Mouse (Mus musculus) small intestine, adult 2 months (tissue): ENCODE data around the gene Ptprj.

Experiments used
- CTCF ChIP-seq: fragments of 200-500 bp; IDR thresholded peaks from 2 replicates; pipeline ENCODE4 v1.5.1; 2012; ENCODE audit warnings: low read depth, mild to moderate bottlenecking, control low read depth, inconsistent platforms, low read length, moderate library complexity, mixed read lengths; ENCODE audit not compliant: insufficient replicate concordance, insufficient read length; ENCODE audit errors: extremely low read depth
- POLR2A ChIP-seq: fragments of 200-500 bp; IDR thresholded peaks from 2 replicates; pipeline ENCODE4 v1.6.1; 2012; ENCODE audit warnings: low read depth, mild to moderate bottlenecking, control low read depth, inconsistent platforms, low read length, moderate library complexity

GRCm38 (mm10) chr2:90503182-90503833 lies 77.1 kb downstream of the Ptprj start:
- TF ChIP-seq POLR2A (no peak), CTCF (no peak)
